Mouse (Mus musculus) limb, embryonic 15.5 days (tissue): ENCODE data around the gene Cask. TPM values are rescaled to one million over a fixed set of nuclear protein-coding genes. Genes with fewer than 3 reads are reported as not detected.

Source experiments
- ATAC-seq: fragments of 200-750 bp; cut with Nextera tagmentation; 2 replicates; pipeline ENCODE4 v1.8.0; 2017; ENCODE audit warnings: low read depth, moderate TSS enrichment; ENCODE audit not compliant: insufficient number of reproducible peaks, low FRiP score, low TSS enrichment
- H3K27ac ChIP-seq: fragments of 300-500 bp; sonication (generic); 2 replicates; pipeline ENCODE4 v1.5.1; 2015; ENCODE audit warnings: moderate library complexity, mild to moderate bottlenecking, inconsistent platforms
- H3K27me3 ChIP-seq: fragments of 300-500 bp; sonication (generic); 2 replicates; pipeline ENCODE4 v1.6.1; 2015; ENCODE audit warnings: inconsistent platforms
- H3K36me3 ChIP-seq: fragments of 300-500 bp; sonication (generic); 2 replicates; pipeline ENCODE4 v1.6.1; 2015; ENCODE audit warnings: inconsistent platforms
- H3K4me1 ChIP-seq: fragments of 300-500 bp; sonication (generic); 2 replicates; pipeline ENCODE4 v1.6.1; 2015; ENCODE audit warnings: inconsistent platforms
- H3K4me2 ChIP-seq: fragments of 300-500 bp; sonication (generic); 2 replicates; pipeline ENCODE4 v1.6.1; 2015; ENCODE audit warnings: mild to moderate bottlenecking, inconsistent platforms
- H3K4me3 ChIP-seq: fragments of 300-500 bp; sonication (generic); 2 replicates; pipeline ENCODE4 v1.5.1; 2015; ENCODE audit warnings: mild to moderate bottlenecking, inconsistent platforms
- H3K9ac ChIP-seq: fragments of 300-500 bp; sonication (generic); 2 replicates; pipeline ENCODE4 v1.6.1; 2015; ENCODE audit warnings: inconsistent platforms
- H3K9me3 ChIP-seq: fragments of 300-500 bp; sonication (generic); 2 replicates; pipeline ENCODE4 v1.6.1; 2016; ENCODE audit warnings: inconsistent platforms
- WGBS: fragments of 180-500 bp; shearing (Covaris S2); methylation state at CpG from one replicate; pipeline ENCODE4 v1.1.7; 2015; 5-methylcytosine and 5-hydroxymethylcytosine counted together
- polyA plus RNA-seq: library from polyadenylated mRNA; unstranded; fragments of >200 nt; fragmentation: Nextera tagmentation; extraction: Ambion mirVana; gene quantifications from 2 replicates; pipeline ENCODE4 v1.2.1, GENCODE M21; 2015

Gene Cask
- polyA plus RNA-seq, 1 experiment from 2014 or later, result 18.9 TPM

- 77% methylated on average over 4 of the region's 4 CpGs for WGBS
- Histone ChIP-seq H3K27me3 (no peaks in the 10 kb centered on the region), H3K4me2 (no peak overlapping the region), H3K4me3 (no peak overlapping the region), H3K4me1 (no peaks in the 10 kb centered on the region), H3K9me3 (no peaks in the 10 kb centered on the region), H3K9ac (no peak overlapping the region), H3K36me3 (0 out of 2 replicates have a peak, but pooled peaks cover under 1% of the 10 kb centered on the region), H3K27ac (no peak overlapping the region)
- ATAC-seq, result no peak
These were observed 232.7 kb downstream of the Cask start for GRCm38 (mm10) chrX:13618476-13618875.

- Histone ChIP-seq H3K4me2 (no peak overlapping the region), H3K36me3 (0 out of 2 replicates have a peak, but pooled peaks cover 4% of the 10 kb centered on the region), H3K27ac (no peak overlapping the region), H3K27me3 (no peaks in the 10 kb centered on the region), H3K4me3 (no peak overlapping the region), H3K9ac (no peak overlapping the region), H3K4me1 (no peaks in the 10 kb centered on the region), H3K9me3 (no peaks in the 10 kb centered on the region)
- no peak for ATAC-seq
- WGBS, result 100% methylated on average over 1 of the region's 1 CpGs
These were observed 233.9 kb downstream of the Cask start for GRCm38 (mm10) chrX:13617294-13617693.

GRCm38 (mm10) chrX:13616726-13617125, 234.4 kb downstream of the Cask start:
- no peak for ATAC-seq
- Histone ChIP-seq H3K27me3 (no peaks in the 10 kb centered on the region), H3K36me3 (0 out of 2 replicates have a peak, but pooled peaks cover 4% of the 10 kb centered on the region), H3K4me2 (no peak overlapping the region), H3K4me1 (no peaks in the 10 kb centered on the region), H3K4me3 (no peak overlapping the region), H3K9ac (no peak overlapping the region), H3K27ac (no peak overlapping the region), H3K9me3 (no peaks in the 10 kb centered on the region)
- 47% methylated on average over 1 of the region's 1 CpGs for WGBS

GRCm38 (mm10) chrX:13612115-13612514, 239.1 kb downstream of the Cask start:
- Histone ChIP-seq H3K9ac (no peak overlapping the region), H3K4me2 (no peak overlapping the region), H3K4me3 (no peak overlapping the region), H3K27me3 (no peaks in the 10 kb centered on the region), H3K4me1 (no peaks in the 10 kb centered on the region), H3K36me3 (0 out of 2 replicates have a peak, but pooled peaks cover 4% of the 10 kb centered on the region), H3K27ac (no peak overlapping the region), H3K9me3 (no peaks in the 10 kb centered on the region)
- WGBS, result 84% methylated on average over 2 of the region's 2 CpGs
- ATAC-seq, result no peak

GRCm38 (mm10) chrX:13611114-13611513, 240.1 kb downstream of the Cask start:
- 0 out of 2 replicates have a peak, but pooled peaks cover 4% of the 10 kb centered on the region for H3K36me3 ChIP-seq
- no peaks in the 10 kb centered on the region for H3K27me3 ChIP-seq
- H3K4me3 ChIP-seq, result no peak overlapping the region
- 76% methylated on average over 5 of the region's 5 CpGs for WGBS
- no peaks in the 10 kb centered on the region for H3K9me3 ChIP-seq
- H3K4me1 ChIP-seq, result no peaks in the 10 kb centered on the region
- H3K27ac ChIP-seq, result no peak overlapping the region
- H3K4me2 ChIP-seq, result no peak overlapping the region
- no peak overlapping the region for H3K9ac ChIP-seq
- ATAC-seq, result no peak

- no peaks in the 10 kb centered on the region for H3K27me3 ChIP-seq
- no peak for ATAC-seq
- H3K4me1 ChIP-seq, result no peaks in the 10 kb centered on the region
- H3K9me3 ChIP-seq, result no peaks in the 10 kb centered on the region
- no peak overlapping the region for H3K4me2 ChIP-seq
- no peaks in the 10 kb centered on the region for H3K36me3 ChIP-seq
- H3K9ac ChIP-seq, result no peak overlapping the region
- WGBS, result 51% methylated on average over 3 of the region's 3 CpGs
- H3K27ac ChIP-seq, result no peak overlapping the region
- H3K4me3 ChIP-seq, result no peak overlapping the region
These were observed 243.4 kb downstream of the Cask start for GRCm38 (mm10) chrX:13607752-13608151.

- no peak for ATAC-seq
- Histone ChIP-seq H3K4me3 (no peak overlapping the region), H3K4me2 (no peak overlapping the region), H3K27ac (no peak overlapping the region), H3K4me1 (no peaks in the 10 kb centered on the region), H3K9me3 (no peaks in the 10 kb centered on the region), H3K27me3 (no peaks in the 10 kb centered on the region), H3K36me3 (no peaks in the 10 kb centered on the region), H3K9ac (no peak overlapping the region)
- 36% methylated on average over 3 of the region's 3 CpGs for WGBS
These were observed 244.4 kb downstream of the Cask start for GRCm38 (mm10) chrX:13606741-13607140.

GRCm38 (mm10) chrX:13599966-13600365, 251.2 kb downstream of the Cask start:
- no peaks in the 10 kb centered on the region for H3K27me3 ChIP-seq
- ATAC-seq, result no peak
- H3K4me1 ChIP-seq, result no peaks in the 10 kb centered on the region
- H3K9ac ChIP-seq, result no peak overlapping the region
- WGBS, result 78% methylated on average over 1 of the region's 1 CpGs
- H3K27ac ChIP-seq, result no peak overlapping the region
- no peak overlapping the region for H3K4me2 ChIP-seq
- no peaks in the 10 kb centered on the region for H3K36me3 ChIP-seq
- H3K4me3 ChIP-seq, result no peak overlapping the region
- H3K9me3 ChIP-seq, result no peaks in the 10 kb centered on the region

- WGBS, result 75% methylated on average over 2 of the region's 2 CpGs
These were observed 251.8 kb downstream of the Cask start for GRCm38 (mm10) chrX:13599373-13599772.

GRCm38 (mm10) chrX:13577647-13578046, 273.5 kb downstream of the Cask start:
- no peak for ATAC-seq

More at GRCm38 (mm10) chrX:13599373-13599772, 251.8 kb downstream of the Cask start:
- Histone ChIP-seq H3K36me3 (no peaks in the 10 kb centered on the region), H3K27ac (no peak overlapping the region), H3K9ac (no peak overlapping the region), H3K4me1 (no peaks in the 10 kb centered on the region), H3K27me3 (no peaks in the 10 kb centered on the region), H3K4me2 (no peak overlapping the region), H3K9me3 (no peaks in the 10 kb centered on the region), H3K4me3 (no peak overlapping the region)
- no peak for ATAC-seq

GRCm38 (mm10) chrX:13576606-13577005, 274.6 kb downstream of the Cask start:
- Histone ChIP-seq H3K36me3 (no peaks in the 10 kb centered on the region), H3K9ac (no peak overlapping the region), H3K4me3 (no peak overlapping the region), H3K9me3 (no peaks in the 10 kb centered on the region), H3K4me1 (no peaks in the 10 kb centered on the region), H3K27me3 (no peaks in the 10 kb centered on the region), H3K27ac (no peak overlapping the region), H3K4me2 (no peak overlapping the region)
- 71% methylated on average over 2 of the region's 2 CpGs for WGBS
- no peak for ATAC-seq

More at GRCm38 (mm10) chrX:13577647-13578046, 273.5 kb downstream of the Cask start:
- H3K36me3 ChIP-seq, result no peaks in the 10 kb centered on the region
- no peak overlapping the region for H3K9ac ChIP-seq
- H3K4me1 ChIP-seq, result no peaks in the 10 kb centered on the region
- no peak overlapping the region for H3K4me3 ChIP-seq
- no peaks in the 10 kb centered on the region for H3K9me3 ChIP-seq
- no peaks in the 10 kb centered on the region for H3K27me3 ChIP-seq
- H3K27ac ChIP-seq, result no peak overlapping the region
- 75% methylated on average over 3 of the region's 3 CpGs for WGBS
- H3K4me2 ChIP-seq, result no peak overlapping the region

GRCm38 (mm10) chrX:13574872-13575271, 276.3 kb downstream of the Cask start:
- ATAC-seq, result no peak
- 75% methylated on average over 3 of the region's 3 CpGs for WGBS
- H3K4me2 ChIP-seq, result no peak overlapping the region

GRCm38 (mm10) chrX:13574298-13574697, 276.9 kb downstream of the Cask start:
- ATAC-seq, result no peak
- Histone ChIP-seq H3K4me3 (no peak overlapping the region), H3K27ac (no peak overlapping the region), H3K9me3 (no peaks in the 10 kb centered on the region), H3K9ac (no peak overlapping the region), H3K4me1 (no peaks in the 10 kb centered on the region), H3K4me2 (no peak overlapping the region), H3K36me3 (no peaks in the 10 kb centered on the region), H3K27me3 (no peaks in the 10 kb centered on the region)
- 60% methylated on average over 2 of the region's 2 CpGs for WGBS

More at GRCm38 (mm10) chrX:13574872-13575271, 276.3 kb downstream of the Cask start:
- Histone ChIP-seq H3K9me3 (no peaks in the 10 kb centered on the region), H3K9ac (no peak overlapping the region), H3K27ac (no peak overlapping the region), H3K4me3 (no peak overlapping the region), H3K27me3 (no peaks in the 10 kb centered on the region), H3K4me1 (no peaks in the 10 kb centered on the region), H3K36me3 (no peaks in the 10 kb centered on the region)
